Mouse (Mus musculus) bone marrow, adult 2 months (tissue): ENCODE results near the gene Polg.

Source experiments
- CTCF ChIP-seq: fragments of 200-500 bp; IDR thresholded peaks from 2 replicates; pipeline ENCODE4 v1.5.1; 2011; ENCODE audit warnings: low read length, control low read depth; ENCODE audit not compliant: control insufficient read depth, insufficient read depth
- POLR2A ChIP-seq: fragments of 200-500 bp; IDR thresholded peaks from 2 replicates; pipeline ENCODE4 v1.6.1; 2011; ENCODE audit warnings: low read depth, mild to moderate bottlenecking, control low read depth, low read length, borderline replicate concordance; ENCODE audit not compliant: control insufficient read depth

DNA sequence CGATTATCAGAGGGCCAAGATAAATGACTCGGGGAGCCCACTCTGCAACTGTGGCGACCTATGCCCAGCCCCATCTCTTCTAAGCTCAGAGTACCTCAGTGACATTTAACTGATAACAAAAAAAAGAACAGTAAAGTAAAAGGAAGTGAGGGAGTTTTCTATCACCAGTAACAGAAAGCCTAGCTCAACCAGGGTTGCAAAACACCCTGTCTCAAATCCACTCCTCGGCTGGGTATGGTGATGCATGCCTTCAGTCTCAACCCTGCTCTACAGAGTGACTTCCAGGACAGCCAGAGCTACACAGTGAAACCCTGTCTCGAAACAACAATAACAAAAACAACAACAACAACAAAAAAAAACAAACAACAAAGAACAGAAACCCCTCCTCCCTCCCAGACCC is 3.6 kb upstream of the Polg start:
- TF ChIP-seq POLR2A, result no peak
- TF ChIP-seq CTCF, result no peak
